Mouse (Mus musculus) E14TG2a.4 (cell line): ENCODE results near the gene Ube2l3.

ENCODE experiments used
- H3K27me3 ChIP-seq: 2 replicates; pipeline ENCODE4 v1.6.1; 2014; ENCODE audit warnings: low read length, control low read depth; ENCODE audit not compliant: insufficient read depth
- H3K36me3 ChIP-seq: 2 replicates; pipeline ENCODE4 v1.6.1; 2014; ENCODE audit warnings: low read length, control low read depth; ENCODE audit not compliant: insufficient read depth
- H3K4me1 ChIP-seq: replicated peaks from 2 replicates; pipeline ENCODE4 v1.6.1; 2014; ENCODE audit warnings: low read depth, low read length, control low read depth
- H3K4me3 ChIP-seq: replicated peaks from 2 replicates; pipeline ENCODE4 v1.5.1; 2014; ENCODE audit warnings: mild to moderate bottlenecking, low read length
- H3K9me3 ChIP-seq: 2 replicates; pipeline ENCODE4 v1.6.1; 2014; ENCODE audit warnings: low read length, control low read depth
- CTCF ChIP-seq: conservative IDR thresholded peaks from 2 replicates; pipeline ENCODE4 v1.5.1; 2014; ENCODE audit warnings: low read length
- NANOG ChIP-seq: IDR thresholded peaks from 2 replicates; pipeline ENCODE4 v1.6.1; 2014; ENCODE audit warnings: borderline replicate concordance, low read length, mixed read lengths
- POU5F1 ChIP-seq: IDR thresholded peaks from 2 replicates; pipeline ENCODE4 v1.6.1; 2014; ENCODE audit warnings: low read length, borderline replicate concordance

Ube2l3 gene

GRCm38 (mm10) chr16:17193823-17194222 lies 8.6 kb downstream of the Ube2l3 start:
- TF ChIP-seq CTCF (no peak), NANOG (no peak), POU5F1 (no peak)
- peaks cover 84% of the 10 kb centered on the region for H3K4me1 ChIP-seq
- H3K9me3 ChIP-seq, result no peaks in the 10 kb centered on the region
- no peaks in the 10 kb centered on the region for H3K27me3 ChIP-seq
- H3K36me3 ChIP-seq, result peaks cover 61% of the 10 kb centered on the region
- no peak overlapping the region for H3K4me3 ChIP-seq

- H3K4me3 ChIP-seq, result no peak overlapping the region
- TF ChIP-seq NANOG (no peak), CTCF (no peak), POU5F1 (no peak)
- no peaks in the 10 kb centered on the region for H3K9me3 ChIP-seq
- peaks cover 71% of the 10 kb centered on the region for H3K4me1 ChIP-seq
- peaks cover 67% of the 10 kb centered on the region for H3K36me3 ChIP-seq
- no peaks in the 10 kb centered on the region for H3K27me3 ChIP-seq
Observed at GRCm38 (mm10) chr16:17185475-17185874, 17.0 kb downstream of the Ube2l3 start.

- no peaks in the 10 kb centered on the region for H3K9me3 ChIP-seq
- TF ChIP-seq NANOG, result no peak
- TF ChIP-seq CTCF, result no peak
- no peak for TF ChIP-seq POU5F1
- H3K4me1 ChIP-seq, result peaks cover 66% of the 10 kb centered on the region
- peaks cover 74% of the 10 kb centered on the region for H3K36me3 ChIP-seq
- H3K4me3 ChIP-seq, result no peak overlapping the region
- no peaks in the 10 kb centered on the region for H3K27me3 ChIP-seq
Observed at GRCm38 (mm10) chr16:17183003-17183402, 19.4 kb downstream of the Ube2l3 start.

DNA sequence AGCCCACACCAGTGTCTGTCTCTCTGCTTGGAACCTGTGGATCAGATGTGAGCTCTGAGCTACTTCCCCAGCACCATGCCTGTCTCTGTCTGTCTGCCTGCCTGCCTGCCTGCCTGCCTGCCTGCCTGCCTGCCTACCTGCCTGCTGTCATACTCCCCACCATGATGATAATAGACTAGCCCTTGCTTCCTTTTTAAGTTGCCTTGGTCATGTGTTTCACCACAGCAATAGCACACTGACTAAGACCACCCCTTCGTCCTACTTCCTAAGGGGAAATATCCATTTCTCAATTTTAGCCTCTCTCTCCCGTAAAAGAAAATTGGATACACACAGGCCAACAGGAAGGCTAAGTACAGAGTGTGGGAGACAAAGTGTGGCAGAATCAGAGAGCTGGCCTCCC lies 20.3 kb downstream of the Ube2l3 start:
- TF ChIP-seq POU5F1 (no peak), CTCF (no peak), NANOG (no peak)
- Histone ChIP-seq H3K4me1 (peaks cover 66% of the 10 kb centered on the region), H3K9me3 (no peaks in the 10 kb centered on the region), H3K36me3 (peaks cover 75% of the 10 kb centered on the region), H3K4me3 (no peak overlapping the region), H3K27me3 (no peaks in the 10 kb centered on the region)

DNA sequence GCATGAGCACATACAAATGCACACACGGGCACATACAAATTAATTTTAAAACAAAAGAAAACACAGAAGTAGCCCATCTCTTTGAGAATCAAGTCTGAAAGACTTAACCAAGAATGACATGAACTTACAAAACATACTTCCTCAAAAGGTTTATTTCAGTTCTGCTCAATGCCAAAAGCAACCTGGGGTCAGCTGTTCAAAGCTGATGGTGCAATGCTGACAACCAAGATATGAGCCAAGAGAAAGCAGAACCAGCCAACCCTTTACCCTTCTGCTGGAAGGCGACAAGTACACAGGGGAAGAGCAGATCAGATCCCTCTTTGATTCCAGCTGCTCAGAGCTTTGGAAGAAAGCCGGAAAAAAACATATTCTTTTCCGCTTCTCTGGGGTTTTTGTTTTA lies 21.1 kb downstream of the Ube2l3 start:
- Histone ChIP-seq H3K4me1 (peaks cover 64% of the 10 kb centered on the region), H3K4me3 (no peak overlapping the region), H3K9me3 (no peaks in the 10 kb centered on the region), H3K27me3 (no peaks in the 10 kb centered on the region), H3K36me3 (peaks cover 73% of the 10 kb centered on the region)
- TF ChIP-seq POU5F1 (no peak), CTCF (no peak), NANOG (no peak)

DNA sequence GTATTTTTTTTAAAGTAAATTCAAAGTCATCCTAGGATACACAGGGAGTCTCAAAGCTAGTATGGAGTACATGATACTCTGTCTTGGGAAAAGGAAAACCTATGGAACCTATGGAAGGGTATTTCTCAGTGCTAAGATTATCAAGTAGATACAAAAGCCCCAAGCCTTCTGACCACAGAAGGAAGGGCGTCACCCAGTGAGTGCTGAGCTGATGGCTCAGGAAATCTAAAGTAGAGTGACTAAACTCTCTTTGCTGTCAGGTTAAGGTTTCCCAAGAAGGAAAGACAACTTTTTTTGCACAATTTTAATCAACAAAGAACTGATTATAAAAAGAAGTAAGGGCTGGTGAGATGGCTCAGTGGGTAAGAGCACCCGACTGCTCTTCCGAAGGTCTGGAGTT lies 22.7 kb downstream of the Ube2l3 start:
- Histone ChIP-seq H3K9me3 (no peaks in the 10 kb centered on the region), H3K27me3 (no peaks in the 10 kb centered on the region), H3K36me3 (peaks cover 74% of the 10 kb centered on the region), H3K4me3 (no peak overlapping the region), H3K4me1 (peaks cover 55% of the 10 kb centered on the region)
- TF ChIP-seq NANOG (no peak), POU5F1 (no peak), CTCF (no peak)

DNA sequence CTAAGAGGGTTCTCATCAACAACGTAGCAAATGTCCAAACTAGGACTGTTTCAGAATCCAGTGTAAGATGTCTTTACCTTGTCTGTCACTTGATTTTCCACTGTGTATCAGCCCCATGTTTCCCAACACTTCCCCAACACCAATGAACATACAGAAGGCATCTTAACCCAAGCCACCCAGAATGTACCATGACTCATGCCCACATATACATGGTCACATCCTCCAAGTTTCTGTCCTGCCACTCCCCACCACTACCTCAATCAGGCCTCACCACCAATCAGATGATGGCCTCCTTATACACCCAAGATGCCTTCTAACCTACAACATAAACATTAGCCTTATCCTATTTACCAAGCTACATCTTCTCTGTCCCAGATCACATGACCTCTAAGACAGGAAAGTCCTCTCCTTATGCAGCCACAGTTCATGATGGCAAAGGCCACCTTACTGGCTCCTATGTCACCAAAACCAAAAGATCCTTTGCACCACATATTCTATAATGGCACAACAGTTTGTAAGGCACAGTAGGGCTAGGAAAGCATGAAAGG lies 24.8 kb downstream of the Ube2l3 start:
- H3K36me3 ChIP-seq, result peaks cover 85% of the 10 kb centered on the region
- no peaks in the 10 kb centered on the region for H3K27me3 ChIP-seq
- H3K4me1 ChIP-seq, result peaks cover 48% of the 10 kb centered on the region
- H3K9me3 ChIP-seq, result no peaks in the 10 kb centered on the region
- H3K4me3 ChIP-seq, result no peak overlapping the region
- TF ChIP-seq NANOG, result no peak
- TF ChIP-seq CTCF, result no peak
- no peak for TF ChIP-seq POU5F1

GRCm38 (mm10) chr16:17175765-17176164 lies 26.7 kb downstream of the Ube2l3 start:
- Histone ChIP-seq H3K27me3 (no peaks in the 10 kb centered on the region), H3K4me3 (no peak overlapping the region), H3K36me3 (peaks cover 90% of the 10 kb centered on the region), H3K4me1 (peaks cover 37% of the 10 kb centered on the region), H3K9me3 (no peaks in the 10 kb centered on the region)
- TF ChIP-seq CTCF (no peak), NANOG (no peak), POU5F1 (no peak)

GRCm38 (mm10) chr16:17168049-17168448 lies 34.4 kb downstream of the Ube2l3 start:
- peaks cover 39% of the 10 kb centered on the region for H3K4me1 ChIP-seq
- H3K36me3 ChIP-seq, result peaks cover 94% of the 10 kb centered on the region
- TF ChIP-seq NANOG, result no peak
- no peak for TF ChIP-seq CTCF
- TF ChIP-seq POU5F1, result no peak
- H3K4me3 ChIP-seq, result no peak overlapping the region
- no peaks in the 10 kb centered on the region for H3K9me3 ChIP-seq
- H3K27me3 ChIP-seq, result no peaks in the 10 kb centered on the region
